Comparison of ENCODE assay signal across 20 mouse cellular contexts in genomic region chr12:4407085-4407484, GRCm38 (mm10).
DNase-seq lines count a peak whose midpoint lies in the region; ATAC-seq and TF ChIP-seq lines count a peak whose summit lies in the region.
"Had no signal": no experiment of that assay in that cellular context is flagged by ENCODE, and none has a peak within 500 bp of the region (broad histone marks: within the 10 kb centered on the region; RNA-seq: fewer than 3 reads in every experiment).

No protein-coding gene starts in this region.

- TF ChIP-seq CTCF in Patski (IDR thresholded peaks at IDR 0.05), result no peak

- H3K27me3 ChIP-seq in Patski, result no peaks in the 10 kb centered on the region
- H3K27me3 ChIP-seq: embryonic facial prominence, embryonic 13.5 days; heart, embryonic 15.5 days; limb, embryonic 13.5 days; liver, embryonic 13.5 days; lung, embryonic 15.5 days; midbrain, embryonic 12.5 days; neural tube, embryonic 13.5 days had no signal

- in situ Hi-C loops in Patski (cut with MboI; ENCODE audit: low pct_unique_long_range_greater_than_20kb), result no loop called here

- POLR2A ChIA-PET in Patski (lab: Charles Lee), result no interaction called here

- no peak for DNase-seq in frontal cortex, postnatal 14 days (ENCODE audit: low spot score in 2 of 2)
- DNase-seq in Muller cell, postnatal 12 days (ENCODE audit: inconsistent ontology term), result peak; percentile 36
- DNase-seq in Patski (ENCODE audit: low read depth, low spot score), result no peak
- DNase-seq in kidney, postnatal 10 days, result peak; percentile 41
- DNase-seq in adrenal gland, postnatal 10 days, result no peak
- DNase-seq in spleen, adult 12 weeks (ENCODE audit: low spot score), result no peak
- DNase-seq: adrenal gland, postnatal 25 days; gastrocnemius, postnatal 36 days; layer of hippocampus, postnatal 36 days; liver, embryonic 13.5 days; right cerebral cortex, adult 18-20 months; thymus, postnatal 14 days had no signal

- peak; percentile 52; the same call in 1 of the 2 replicates for ATAC-seq in frontal cortex, adult (ENCODE audit: low TSS enrichment)
- ATAC-seq in Patski, result peak; percentile 78
- ATAC-seq: activated CD4-positive, CD25-positive, alpha-beta regulatory T cell, adult 4 months had no signal

- CTCF ChIA-PET in Patski (lab: Charles Lee), result no interaction called here

Comparison
In these comparisons a context has a peak if more than half of its experiments do, and no peak if none do; other contexts are left out.
1. DNase-seq: peak in Muller cell, postnatal 12 days (single experiment) and kidney, postnatal 10 days (single experiment); none in frontal cortex, postnatal 14 days (0 of 2), Patski (single experiment), adrenal gland, postnatal 10 days (single experiment) and spleen, adult 12 weeks (single experiment).